In the genomic region with DNA sequence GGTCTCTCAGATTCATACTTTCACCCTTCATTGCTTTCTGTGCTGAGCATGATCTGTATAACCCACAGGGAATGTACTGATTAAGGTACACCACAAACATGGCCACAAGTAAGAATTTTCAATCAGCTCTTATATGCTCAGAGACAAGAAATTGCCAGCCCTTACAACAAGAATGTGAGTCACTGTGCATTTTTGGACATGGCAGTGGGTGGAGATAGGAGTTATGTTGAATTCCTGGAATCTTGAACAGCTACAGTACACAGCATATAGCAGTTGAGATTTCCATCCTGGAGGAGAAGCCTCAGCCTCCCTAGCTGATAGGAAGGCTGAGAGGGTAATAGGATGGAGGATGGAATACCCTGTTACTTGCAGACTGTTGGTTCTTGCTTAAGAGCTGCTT, we compare ENCODE assay signal across 10 mouse cellular contexts.
"Had no signal": no experiment of that assay in that cellular context is flagged by ENCODE, and none has a peak within 500 bp of the region (broad histone marks: within the 10 kb centered on the region; RNA-seq: fewer than 3 reads in every experiment).

No protein-coding gene starts in this region.

- DNase-seq: retina, postnatal 1 day; right cerebral cortex, postnatal 25 days; right cerebral cortex, postnatal 4 days; spleen, adult 18-20 months; thymus, adult 18-20 months; thymus, adult 2 months; thymus, postnatal 14 days; thymus, postnatal 25 days; thymus, postnatal 36 days; thymus, postnatal 4 days had no signal
